Mouse (Mus musculus) heart, embryonic 15.5 days (tissue): Measurements from ENCODE around the gene Aldh3b3. TPM values are rescaled to one million over a fixed set of nuclear protein-coding genes. Genes with fewer than 3 reads are reported as not detected.

Experiments
- polyA plus RNA-seq: library from polyadenylated mRNA; unstranded; fragments of >200 nt; fragmentation: Nextera tagmentation; extraction: Ambion mirVana; gene quantifications from 2 replicates; pipeline ENCODE4 v1.2.1, GENCODE M21; 2015

The Aldh3b3 gene
- polyA plus RNA-seq, 1 experiment from 2014 or later: not detected

Other genes with a start within 250 kb of the Aldh3b3 start
- 19.6 and 20.9 TPM in 2 replicates for gene Kmt5b, start 191.2 kb upstream of the Aldh3b3 start, polyA plus RNA-seq
- 24.9 and 32.0 TPM in 2 replicates for gene Chka, start 106.9 kb upstream of the Aldh3b3 start, polyA plus RNA-seq
- 24.9 and 39.6 TPM in 2 replicates for gene Tcirg1, start 51.5 kb upstream of the Aldh3b3 start, polyA plus RNA-seq
- 371 and 387 TPM in 2 replicates for gene Ndufs8, start 45.9 kb upstream of the Aldh3b3 start, polyA plus RNA-seq
- gene Aldh3b1, start 28.8 kb upstream of the Aldh3b3 start, polyA plus RNA-seq: 1.6 and 4.0 TPM in 2 replicates
- gene Unc93b1, start 23.5 kb upstream of the Aldh3b3 start, polyA plus RNA-seq: 15.0 and 21.8 TPM in 2 replicates
- gene Aldh3b2, start 13.7 kb downstream of the Aldh3b3 start, polyA plus RNA-seq: 0.16 and 1.2 TPM in 2 replicates
- gene Acy3, start 27.9 kb downstream of the Aldh3b3 start, polyA plus RNA-seq: 11.3 and 12.9 TPM in 2 replicates
- not detected in 2 replicates for gene Tbx10, start 34.1 kb downstream of the Aldh3b3 start, polyA plus RNA-seq
- 53.0 and 55.9 TPM in 2 replicates for gene Nudt8, start 41.9 kb downstream of the Aldh3b3 start, polyA plus RNA-seq
- 4.5 and 5.4 TPM in 2 replicates for gene Gm49405, start 42.0 kb downstream of the Aldh3b3 start, polyA plus RNA-seq
- gene Doc2g, start 44.7 kb downstream of the Aldh3b3 start, polyA plus RNA-seq: 72.2 and 80.1 TPM in 2 replicates
- gene Ndufv1, start 54.2 kb downstream of the Aldh3b3 start, polyA plus RNA-seq: 513 and 534 TPM in 2 replicates
- 387 and 406 TPM in 2 replicates for gene Gstp1, start 79.3 kb downstream of the Aldh3b3 start, polyA plus RNA-seq
- 9.2 and 11.1 TPM in 2 replicates for gene Gstp2, start 87.4 kb downstream of the Aldh3b3 start, polyA plus RNA-seq
- 0.30 and 0.93 TPM in 2 replicates for gene Gstp3, start 100.9 kb downstream of the Aldh3b3 start, polyA plus RNA-seq
- gene Cabp2, start 122.9 kb downstream of the Aldh3b3 start, polyA plus RNA-seq: not detected in 2 replicates
- 63.6 and 81.7 TPM in 2 replicates for gene Cdk2ap2, start 138.5 kb downstream of the Aldh3b3 start, polyA plus RNA-seq
- 17.2 and 26.5 TPM in 2 replicates for gene Pitpnm1, start 141.4 kb downstream of the Aldh3b3 start, polyA plus RNA-seq
- 78.1 and 92.5 TPM in 2 replicates for gene Aip, start 167.2 kb downstream of the Aldh3b3 start, polyA plus RNA-seq
- gene Gpr152, start 181.1 kb downstream of the Aldh3b3 start, polyA plus RNA-seq: 0.04 TPM in 1 of 2 replicates, not detected in the other
- not detected in 2 replicates for gene Cabp4, start 185.4 kb downstream of the Aldh3b3 start, polyA plus RNA-seq
- 114 and 137 TPM in 2 replicates for gene Coro1b, start 190.0 kb downstream of the Aldh3b3 start, polyA plus RNA-seq
- 3.6 and 33.8 TPM in 2 replicates for gene Ptprcap, start 195.0 kb downstream of the Aldh3b3 start, polyA plus RNA-seq
- 42.2 and 46.1 TPM in 2 replicates for gene Rps6kb2, start 204.7 kb downstream of the Aldh3b3 start, polyA plus RNA-seq
- 12.3 TPM in 2 replicates for gene Carns1, start 216.8 kb downstream of the Aldh3b3 start, polyA plus RNA-seq
- gene Tbc1d10c, start 232.6 kb downstream of the Aldh3b3 start, polyA plus RNA-seq: 3.0 and 14.9 TPM in 2 replicates
- 666 and 734 TPM in 2 replicates for gene Ppp1ca, start 233.4 kb downstream of the Aldh3b3 start, polyA plus RNA-seq
- 17.3 and 24.1 TPM in 2 replicates for gene Rad9a, start 243.0 kb downstream of the Aldh3b3 start, polyA plus RNA-seq